Mouse (Mus musculus) frontal cortex, postnatal 10 days (tissue): ENCODE data around the gene Hus1.
A peak's percentile ranks its signal among the peaks of the same experiment; 100 is the strongest.

Experiments used
- DNase-seq, 2 experiments: peaks; one replicate each; pipeline ENCODE4 v3.0.0; 2022; ENCODE audit warnings: low spot score in 2 of 2, mixed read lengths in 1 of 2

Hus1 gene

GRCm38 (mm10) chr11:9010853-9011339 is at the start of gene Hus1:
Hus1 (minus strand) TSS chr11:9011191.
- peak; percentile 58 to 76 for DNase-seq

GRCm38 (mm10) chr11:9060484-9060883 is 49.5 kb upstream of the Hus1 start:
- no peak for DNase-seq

- DNase-seq, result no peak
Measured at GRCm38 (mm10) chr11:9060029-9060428, 49.0 kb upstream of the Hus1 start.

- DNase-seq, result no peak
Measured at GRCm38 (mm10) chr11:9057711-9058110, 46.7 kb upstream of the Hus1 start.

GRCm38 (mm10) chr11:9056937-9057336 is 45.9 kb upstream of the Hus1 start:
- DNase-seq, result no peak

GRCm38 (mm10) chr11:9051895-9052294 is 40.9 kb upstream of the Hus1 start:
- no peak for DNase-seq

- no peak for DNase-seq
Measured at GRCm38 (mm10) chr11:9050241-9050640, 39.2 kb upstream of the Hus1 start.

GRCm38 (mm10) chr11:9048703-9049060 is 37.7 kb upstream of the Hus1 start, which contains the start of gene Sun3:
Sun3 (minus strand) TSS chr11:9048991.
- peak in 1 of 2 experiments; percentile 11 for DNase-seq

GRCm38 (mm10) chr11:9048011-9048702 is 37.2 kb upstream of the Hus1 start, which contains the start of gene Gm11992:
Gm11992 (plus strand) TSS chr11:9048594.
- DNase-seq, result peak; percentile 71 to 82

GRCm38 (mm10) chr11:9047044-9047443 is 36.1 kb upstream of the Hus1 start:
- no peak for DNase-seq

- no peak for DNase-seq
Measured at GRCm38 (mm10) chr11:9046546-9046945, 35.6 kb upstream of the Hus1 start.

- DNase-seq, result no peak
Measured at GRCm38 (mm10) chr11:9031530-9031929, 20.5 kb upstream of the Hus1 start.

GRCm38 (mm10) chr11:9025211-9025610 is 14.2 kb upstream of the Hus1 start:
- no peak for DNase-seq

- DNase-seq, result no peak
Measured at GRCm38 (mm10) chr11:9024782-9025181, 13.8 kb upstream of the Hus1 start.

- DNase-seq, result no peak
Measured at GRCm38 (mm10) chr11:9020207-9020606, 9.2 kb upstream of the Hus1 start.

- DNase-seq, result no peak
Measured at GRCm38 (mm10) chr11:9018491-9019267, 7.7 kb upstream of the Hus1 start.

- no peak for DNase-seq
Measured at GRCm38 (mm10) chr11:9014740-9015139, 3.7 kb upstream of the Hus1 start.

GRCm38 (mm10) chr11:9011348-9011747 is 357 bp upstream of the Hus1 start:
- DNase-seq, result no peak

GRCm38 (mm10) chr11:9010416-9010815 is 575 bp downstream of the Hus1 start:
- peak in 1 of 2 experiments; percentile 7 for DNase-seq

GRCm38 (mm10) chr11:9008761-9009160 is 2.2 kb downstream of the Hus1 start:
- DNase-seq, result no peak

GRCm38 (mm10) chr11:8988084-8988483 is 22.9 kb downstream of the Hus1 start:
- no peak for DNase-seq

GRCm38 (mm10) chr11:8986058-8986457 is 24.9 kb downstream of the Hus1 start:
- no peak for DNase-seq
